Mouse (Mus musculus): ENCODE data around the gene Ulk4. TPM values are rescaled to one million over a fixed set of nuclear protein-coding genes. Genes with fewer than 3 reads are reported as not detected.

Ulk4 gene
- polyA plus RNA-seq, 1 experiment from 2014 or later = 97.4 TPM

DNA sequence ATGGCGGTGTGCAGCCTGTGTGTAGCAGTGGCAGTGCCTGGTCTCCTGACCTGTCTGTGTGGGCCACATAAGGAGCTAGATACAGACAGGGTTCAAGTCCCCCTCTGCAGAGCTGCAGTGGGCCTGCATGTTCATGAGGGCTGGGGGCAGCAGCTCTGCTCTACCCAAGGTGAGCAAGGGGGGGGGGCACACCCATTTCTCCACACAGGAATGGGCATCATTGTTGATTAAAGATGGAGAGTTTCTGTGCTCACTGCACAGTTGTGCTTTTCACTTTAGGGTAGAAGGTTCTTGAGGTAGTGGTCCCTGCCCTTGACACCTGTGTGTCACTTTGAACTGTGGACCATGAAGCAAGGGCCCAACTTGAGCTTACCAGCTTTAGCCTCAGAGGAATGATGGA is 328.2 kb downstream of the Ulk4 start:
- no peak overlapping the region for H3K4me3 ChIP-seq
- no peaks in the 10 kb centered on the region for H3K9me3 ChIP-seq (replicated peaks)
- peaks cover 46% of the 10 kb centered on the region for H3K36me3 ChIP-seq
- no peaks in the 10 kb centered on the region for H3K27me3 ChIP-seq (replicated peaks)
- H3K9ac ChIP-seq = no peak overlapping the region
- H3K4me2 ChIP-seq = no peak overlapping the region
- H3K27ac ChIP-seq (ENCODE audit: poor library complexity, severe bottlenecking) = no peak overlapping the region
- H3K4me1 ChIP-seq (replicated peaks) = peaks cover 50% of the 10 kb centered on the region
- WGBS = 100% methylated on average over 1 of the region's 1 CpGs
- no peak for ATAC-seq (ENCODE audit: insufficient number of reproducible peaks, low FRiP score)

DNA sequence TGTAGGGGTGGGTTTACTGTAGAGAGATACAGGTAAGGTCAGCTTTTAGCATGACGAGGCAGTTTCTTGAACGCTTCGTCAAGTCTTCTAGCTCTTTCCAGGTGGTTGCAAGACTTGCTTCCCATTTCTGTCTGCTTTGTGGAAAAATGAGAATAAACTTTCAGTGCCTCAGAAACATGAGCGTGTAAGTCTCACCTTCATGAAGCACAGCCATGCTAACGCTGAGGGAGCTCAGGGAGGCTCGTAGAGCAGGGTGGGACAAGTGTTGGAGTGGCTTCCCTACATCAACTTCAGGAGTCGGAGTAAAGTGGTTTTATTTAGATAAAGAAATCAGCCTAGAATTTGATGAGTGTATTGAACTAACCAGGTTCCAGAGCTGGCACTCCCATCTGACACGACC is 330.9 kb downstream of the Ulk4 start:
- no peak overlapping the region for H3K9ac ChIP-seq
- H3K27me3 ChIP-seq (replicated peaks) = no peaks in the 10 kb centered on the region
- H3K27ac ChIP-seq (ENCODE audit: poor library complexity, severe bottlenecking) = no peak overlapping the region
- H3K4me1 ChIP-seq (replicated peaks) = peaks cover 60% of the 10 kb centered on the region
- WGBS = 77% methylated on average over 8 of the region's 8 CpGs
- H3K4me3 ChIP-seq = no peak overlapping the region
- H3K4me2 ChIP-seq = no peak overlapping the region
- no peak for ATAC-seq (ENCODE audit: insufficient number of reproducible peaks, low FRiP score)
- H3K9me3 ChIP-seq (replicated peaks) = no peaks in the 10 kb centered on the region
- peaks cover 22% of the 10 kb centered on the region for H3K36me3 ChIP-seq

DNA sequence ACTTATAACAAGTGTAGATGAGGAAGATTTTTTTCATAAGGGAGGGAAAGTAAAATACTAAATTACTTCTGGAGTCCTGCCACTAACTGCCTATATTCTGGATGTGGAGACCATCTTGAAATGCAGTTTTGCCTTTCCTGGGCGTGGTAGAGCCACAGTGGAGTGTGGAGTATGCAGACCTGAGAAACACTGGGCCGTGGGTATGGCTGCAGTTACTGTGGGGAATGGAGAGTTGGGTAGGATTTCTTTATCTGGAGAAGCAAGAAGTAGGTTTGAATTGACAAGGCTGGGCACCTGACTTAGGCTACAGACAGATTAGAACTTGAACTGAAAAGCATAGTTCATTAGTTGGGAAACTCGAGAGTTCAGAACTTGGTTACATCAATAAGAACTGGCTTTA is 332.8 kb downstream of the Ulk4 start:
- no peak for ATAC-seq (ENCODE audit: insufficient number of reproducible peaks, low FRiP score)
- WGBS = 65% methylated on average over 3 of the region's 3 CpGs
- H3K27me3 ChIP-seq (replicated peaks) = no peaks in the 10 kb centered on the region
- H3K4me2 ChIP-seq = no peak overlapping the region
- peaks cover 76% of the 10 kb centered on the region for H3K4me1 ChIP-seq (replicated peaks)
- H3K27ac ChIP-seq (ENCODE audit: poor library complexity, severe bottlenecking) = no peak overlapping the region
- peak overlapping the region; percentile 46; the same call in 1 of the 2 replicates for H3K9ac ChIP-seq
- peaks cover 19% of the 10 kb centered on the region for H3K36me3 ChIP-seq
- H3K4me3 ChIP-seq = no peak overlapping the region
- no peaks in the 10 kb centered on the region for H3K9me3 ChIP-seq (replicated peaks)

DNA sequence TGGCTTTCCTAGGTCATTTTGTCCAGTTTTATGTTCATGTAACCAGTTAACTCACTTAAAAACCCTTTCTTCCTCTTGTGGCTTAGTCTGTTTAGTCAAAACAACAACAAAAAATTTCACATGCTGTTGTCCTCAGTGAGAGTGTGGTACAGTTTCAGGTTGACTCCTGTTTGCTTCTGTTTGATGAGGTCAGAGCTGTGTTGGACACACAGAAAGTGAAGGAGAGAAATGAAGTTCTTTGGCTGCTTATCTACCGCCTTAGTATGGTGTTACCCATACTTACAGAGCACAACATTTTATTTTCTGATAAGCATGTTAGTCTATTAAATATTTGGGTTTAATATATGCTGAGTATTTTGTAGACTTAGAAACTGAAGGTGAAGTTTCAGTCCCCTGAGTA is 333.2 kb downstream of the Ulk4 start:
- Histone ChIP-seq H3K36me3 (peaks cover 19% of the 10 kb centered on the region), H3K27ac (ENCODE audit: poor library complexity, severe bottlenecking) (no peak overlapping the region), H3K27me3 (replicated peaks) (no peaks in the 10 kb centered on the region), H3K4me2 (no peak overlapping the region), H3K4me1 (replicated peaks) (peaks cover 74% of the 10 kb centered on the region), H3K4me3 (no peak overlapping the region), H3K9ac (no peak overlapping the region), H3K9me3 (replicated peaks) (no peaks in the 10 kb centered on the region)
- WGBS = 51% methylated on average over 1 of the region's 1 CpGs
- no peak for ATAC-seq (ENCODE audit: insufficient number of reproducible peaks, low FRiP score)

DNA sequence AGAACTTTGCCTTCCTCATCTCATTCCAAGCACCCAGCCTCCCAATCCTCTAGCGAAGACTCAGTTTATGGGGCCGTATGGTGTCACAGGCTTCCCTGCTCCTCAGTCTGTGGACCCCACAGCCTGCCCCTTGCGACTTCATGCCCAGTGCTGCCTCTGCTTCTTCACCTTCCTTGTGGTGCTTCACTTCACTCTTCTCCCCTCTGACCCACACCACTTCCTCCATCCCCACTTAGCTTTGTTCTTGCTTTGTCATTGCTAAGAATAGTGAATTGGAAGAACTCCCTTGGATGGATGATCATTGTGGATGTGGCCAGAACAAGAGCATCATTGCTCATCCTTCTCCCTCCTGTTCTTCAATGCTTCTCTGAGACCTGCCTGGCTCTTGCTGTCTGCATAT is 336.1 kb downstream of the Ulk4 start:
- no peak overlapping the region for H3K4me2 ChIP-seq
- H3K4me3 ChIP-seq = no peak overlapping the region
- H3K27ac ChIP-seq (ENCODE audit: poor library complexity, severe bottlenecking) = no peak overlapping the region
- no peaks in the 10 kb centered on the region for H3K9me3 ChIP-seq (replicated peaks)
- H3K9ac ChIP-seq = no peak overlapping the region
- 87% methylated on average over 3 of the region's 3 CpGs for WGBS
- H3K36me3 ChIP-seq = peaks cover 23% of the 10 kb centered on the region
- no peaks in the 10 kb centered on the region for H3K27me3 ChIP-seq (replicated peaks)
- H3K4me1 ChIP-seq (replicated peaks) = peaks cover 78% of the 10 kb centered on the region
- no peak for ATAC-seq (ENCODE audit: insufficient number of reproducible peaks, low FRiP score)

DNA sequence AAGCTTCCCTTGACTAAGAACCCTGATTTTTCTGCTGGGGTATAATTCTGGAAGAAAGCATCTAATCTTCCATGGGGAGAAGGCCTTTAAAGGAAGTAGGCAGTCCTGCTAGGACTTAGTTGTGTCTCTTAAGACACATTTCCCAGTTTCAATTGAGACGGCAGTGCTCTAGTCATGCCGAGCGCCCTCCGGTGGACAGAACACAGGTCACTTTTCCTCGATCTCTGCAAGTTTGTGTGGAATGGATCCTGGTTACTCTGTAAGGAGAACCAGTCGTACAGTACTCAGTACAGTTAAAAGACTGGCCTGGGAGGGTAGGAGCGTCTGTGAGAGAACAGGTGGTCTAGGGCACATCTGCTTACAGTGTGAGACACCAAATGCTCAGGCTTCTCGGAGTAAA is 340.6 kb downstream of the Ulk4 start:
- Histone ChIP-seq H3K27me3 (replicated peaks) (no peaks in the 10 kb centered on the region), H3K4me2 (peak overlapping the region; percentile 91), H3K9me3 (replicated peaks) (no peaks in the 10 kb centered on the region), H3K4me3 (peak overlapping the region; percentile 99), H3K4me1 (replicated peaks) (peaks cover 61% of the 10 kb centered on the region), H3K27ac (ENCODE audit: poor library complexity, severe bottlenecking) (no peak overlapping the region), H3K36me3 (peaks cover 15% of the 10 kb centered on the region; the same call in 1 of the 2 replicates), H3K9ac (peak overlapping the region; percentile 33; the same call in 1 of the 2 replicates)
- ATAC-seq (ENCODE audit: insufficient number of reproducible peaks, low FRiP score) = no peak
- 23% methylated on average over 8 of the region's 8 CpGs for WGBS

DNA sequence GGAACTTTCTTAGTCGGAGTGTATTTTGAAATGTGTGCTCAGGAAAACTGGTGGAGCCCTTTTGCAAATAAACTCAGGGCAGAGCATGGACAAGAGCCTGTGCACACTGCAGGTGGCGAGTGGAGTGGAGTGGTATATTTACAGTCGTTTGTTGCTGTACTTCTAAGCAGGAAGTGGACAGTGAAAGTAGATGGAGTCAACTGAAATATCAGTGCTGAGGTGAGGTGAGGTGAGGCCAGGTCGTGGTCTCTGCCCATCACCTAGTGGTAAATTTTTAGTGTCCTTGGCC is 341.4 kb downstream of the Ulk4 start:
- Histone ChIP-seq H3K4me1 (replicated peaks) (peaks cover 54% of the 10 kb centered on the region), H3K27ac (ENCODE audit: poor library complexity, severe bottlenecking) (no peak overlapping the region), H3K4me3 (peak overlapping the region; percentile 99), H3K36me3 (peaks cover 11% of the 10 kb centered on the region; the same call in 1 of the 2 replicates), H3K9me3 (replicated peaks) (no peaks in the 10 kb centered on the region), H3K4me2 (peak overlapping the region; percentile 91), H3K27me3 (replicated peaks) (no peaks in the 10 kb centered on the region), H3K9ac (peak overlapping the region; percentile 97)
- WGBS = 12% methylated on average over 4 of the region's 4 CpGs
- no peak for ATAC-seq (ENCODE audit: insufficient number of reproducible peaks, low FRiP score)

DNA sequence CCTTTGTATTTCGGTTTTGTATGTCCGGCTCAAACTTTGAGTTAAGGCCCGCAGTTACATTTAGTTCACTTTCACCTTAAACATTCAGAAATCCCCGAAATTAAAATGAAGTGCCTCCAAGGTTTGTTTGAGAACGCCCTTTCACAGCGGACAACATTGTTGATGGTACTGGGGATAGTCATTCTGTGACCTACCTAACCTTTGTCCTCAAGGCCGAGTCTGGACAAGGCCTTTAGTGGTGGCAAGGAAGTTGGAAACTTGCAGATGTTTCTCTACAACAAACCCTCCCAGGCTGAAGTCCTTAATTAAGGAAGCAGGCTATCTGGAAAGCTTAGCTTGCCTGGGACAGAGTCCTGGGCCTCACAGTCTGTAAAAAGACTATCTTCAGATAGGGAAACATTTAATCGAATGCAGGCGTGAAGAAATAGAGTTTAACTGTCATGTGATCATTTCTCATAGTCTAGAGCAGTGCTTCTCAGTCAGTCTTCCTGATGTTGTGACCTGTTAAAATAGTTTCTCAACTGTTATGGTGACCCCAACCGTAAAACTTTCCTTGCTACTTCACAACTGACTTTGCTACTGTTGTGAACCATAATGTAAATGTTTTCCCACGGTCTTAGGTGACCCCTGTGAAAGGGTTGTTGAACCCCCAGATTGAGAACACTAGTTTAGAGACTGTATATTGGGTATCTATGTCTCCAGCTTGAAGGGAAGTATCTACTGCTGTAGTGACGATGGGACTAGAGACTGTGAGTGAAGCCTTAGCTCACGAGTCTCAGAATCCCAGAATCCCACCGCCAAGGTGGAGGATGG is 342.0 kb downstream of the Ulk4 start:
- peaks cover 52% of the 10 kb centered on the region for H3K4me1 ChIP-seq (replicated peaks)

DNA sequence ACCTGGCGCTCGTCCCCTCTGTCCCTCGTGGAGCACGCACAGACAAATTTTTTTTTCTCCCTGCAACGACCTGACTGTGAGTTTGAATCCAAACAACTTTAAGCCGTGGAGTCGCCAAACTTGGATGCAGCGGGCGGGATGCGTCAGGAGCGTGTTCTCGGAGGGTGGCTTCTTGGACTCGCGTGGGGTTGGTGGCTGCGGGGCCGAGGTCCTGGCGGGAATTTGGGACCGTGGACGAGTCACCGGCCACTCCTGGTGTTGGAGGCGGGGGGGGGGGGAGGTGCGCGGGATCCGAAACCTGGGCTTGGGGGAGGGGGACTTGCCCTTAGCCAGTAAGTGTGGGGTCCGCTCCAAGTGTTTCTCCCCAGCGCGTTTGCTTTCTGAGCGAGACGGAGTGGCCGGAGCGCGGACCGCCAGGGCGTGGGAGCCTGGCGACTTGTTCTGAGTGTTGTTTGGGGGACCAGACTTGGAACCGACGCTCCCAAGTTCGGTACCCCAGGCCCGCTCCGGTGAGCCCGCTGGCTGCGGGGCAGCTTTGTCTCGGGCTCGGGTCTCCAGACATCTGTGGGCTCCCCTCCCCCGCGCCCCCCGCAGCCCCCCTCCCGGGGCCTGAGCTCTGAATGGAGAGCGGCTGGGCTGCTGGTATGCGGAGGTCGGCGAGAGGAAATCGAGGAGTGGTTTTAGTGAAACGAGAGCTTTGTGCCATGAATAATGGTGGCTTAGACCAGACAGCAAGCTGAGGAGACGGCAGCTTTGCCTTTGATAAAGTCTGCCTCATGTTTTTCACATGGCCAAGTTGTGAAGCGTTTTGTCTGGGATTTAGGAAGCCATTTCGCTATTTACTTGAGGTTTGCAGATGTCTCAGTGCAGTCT is 342.9 kb downstream of the Ulk4 start:
- Histone ChIP-seq H3K4me3 (peak overlapping the region; percentile 99), H3K9me3 (replicated peaks) (no peaks in the 10 kb centered on the region), H3K36me3 (0 out of 2 replicates have a peak, but pooled peaks cover 3% of the 10 kb centered on the region), H3K27me3 (replicated peaks) (no peaks in the 10 kb centered on the region), H3K4me2 (peak overlapping the region; percentile 91), H3K4me1 (replicated peaks) (peaks cover 43% of the 10 kb centered on the region), H3K27ac (ENCODE audit: poor library complexity, severe bottlenecking) (peak overlapping the region; percentile 95), H3K9ac (peak overlapping the region; percentile 97)
- ATAC-seq (ENCODE audit: insufficient number of reproducible peaks, low FRiP score) = 0 out of 2 replicates have a peak, but pooled peaks have one; percentile 12
- WGBS = under 1% methylated on average over 56 of the region's 57 CpGs

More for the DNA sequence above, 342.0 kb downstream of the Ulk4 start:
- H3K4me3 ChIP-seq = peak overlapping the region; percentile 99
- peaks cover 6% of the 10 kb centered on the region; the same call in 1 of the 2 replicates for H3K36me3 ChIP-seq
- 11% methylated on average over 14 of the region's 14 CpGs for WGBS
- peak overlapping the region; percentile 97 for H3K9ac ChIP-seq
- no peaks in the 10 kb centered on the region for H3K27me3 ChIP-seq (replicated peaks)
- peak overlapping the region; percentile 91 for H3K4me2 ChIP-seq
- ATAC-seq (ENCODE audit: insufficient number of reproducible peaks, low FRiP score) = no peak
- H3K27ac ChIP-seq (ENCODE audit: poor library complexity, severe bottlenecking) = peak overlapping the region; percentile 95
- H3K9me3 ChIP-seq (replicated peaks) = no peaks in the 10 kb centered on the region

DNA sequence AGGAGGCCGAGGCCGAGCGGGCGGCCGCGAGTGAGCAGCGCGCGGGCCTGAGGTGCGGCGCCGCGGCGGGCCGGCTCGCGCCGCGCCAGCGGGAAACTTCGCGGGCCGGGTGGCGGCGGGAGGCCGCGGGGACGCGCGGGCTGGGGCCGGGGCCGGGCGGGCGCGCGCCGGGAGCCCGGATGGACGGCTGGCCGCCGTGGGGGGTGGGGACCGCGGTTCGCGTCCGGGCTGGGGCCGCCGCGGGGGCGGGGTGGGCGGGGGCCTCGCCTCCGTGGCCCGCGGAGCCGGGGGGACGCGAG is 343.5 kb downstream of the Ulk4 start:
- ATAC-seq (ENCODE audit: insufficient number of reproducible peaks, low FRiP score) = peak; percentile 82
- 3% methylated on average over 57 of the region's 58 CpGs for WGBS

More for the DNA sequence above, 343.5 kb downstream of the Ulk4 start:
- Histone ChIP-seq H3K4me3 (peak overlapping the region; percentile 99), H3K27ac (ENCODE audit: poor library complexity, severe bottlenecking) (peak overlapping the region; percentile 95), H3K4me1 (replicated peaks) (peaks cover 40% of the 10 kb centered on the region), H3K4me2 (peak overlapping the region; percentile 91), H3K36me3 (0 out of 2 replicates have a peak, but pooled peaks cover 3% of the 10 kb centered on the region), H3K27me3 (replicated peaks) (no peaks in the 10 kb centered on the region), H3K9me3 (replicated peaks) (no peaks in the 10 kb centered on the region), H3K9ac (peak overlapping the region; percentile 97)
